Mouse (Mus musculus) midbrain, embryonic 10.5 days (tissue): ENCODE measurements around the gene Camta1. TPM values are rescaled to one million over a fixed set of nuclear protein-coding genes. Genes with fewer than 3 reads are reported as not detected.

Experiments
- DNase-seq: peaks from one replicate; pipeline ENCODE4 v3.0.0-alpha.2; 2017; ENCODE audit warnings: low spot score
- H3K27ac ChIP-seq: fragments of 300-500 bp; sonication (generic); replicated peaks from 2 replicates; pipeline ENCODE4 v1.5.1; 2016; ENCODE audit warnings: mild to moderate bottlenecking
- H3K27me3 ChIP-seq: fragments of 300-500 bp; sonication (generic); 2 replicates; pipeline ENCODE4 v1.6.1; 2016; ENCODE audit warnings: low read depth, mild to moderate bottlenecking; ENCODE audit not compliant: poor library complexity, severe bottlenecking
- H3K36me3 ChIP-seq: fragments of 300-500 bp; sonication (generic); 2 replicates; pipeline ENCODE4 v1.6.1; 2016; ENCODE audit warnings: mild to moderate bottlenecking, moderate library complexity
- H3K4me1 ChIP-seq: fragments of 300-500 bp; sonication (generic); 2 replicates; pipeline ENCODE4 v1.6.1; 2016
- H3K4me3 ChIP-seq: fragments of 300-500 bp; sonication (generic); 2 replicates; pipeline ENCODE4 v1.5.1; 2016; ENCODE audit warnings: mild to moderate bottlenecking, moderate library complexity
- H3K9me3 ChIP-seq: fragments of 300-500 bp; sonication (generic); replicated peaks from 2 replicates; pipeline ENCODE4 v1.6.1; 2016; ENCODE audit warnings: mild to moderate bottlenecking
- WGBS: fragments of 180-500 bp; shearing (Covaris S2); methylation state at CpG from one replicate; pipeline ENCODE4 v1.1.7; 2016; 5-methylcytosine and 5-hydroxymethylcytosine counted together
- polyA plus RNA-seq: library from polyadenylated mRNA; unstranded; fragments of >200 nt; fragmentation: Nextera tagmentation; extraction: Ambion mirVana; gene quantifications from 2 replicates; pipeline ENCODE4 v1.2.1, GENCODE M21; 2016

Gene Camta1
- polyA plus RNA-seq, 1 experiment from 2014 or later = 137 TPM

GRCm38 (mm10) chr4:151684596-151684995 is 177.1 kb downstream of the Camta1 start:
- no peaks in the 10 kb centered on the region for H3K9me3 ChIP-seq
- no peaks in the 10 kb centered on the region for H3K4me1 ChIP-seq
- H3K27me3 ChIP-seq = no peaks in the 10 kb centered on the region
- no peaks in the 10 kb centered on the region for H3K36me3 ChIP-seq
- no peak overlapping the region for H3K27ac ChIP-seq
- WGBS = 89% methylated on average over 7 of the region's 7 CpGs
- no peak overlapping the region for H3K4me3 ChIP-seq
- DNase-seq = no peak

- Histone ChIP-seq H3K9me3 (0 out of 2 replicates have a peak, but pooled peaks cover 6% of the 10 kb centered on the region), H3K27ac (no peak overlapping the region), H3K4me3 (no peak overlapping the region), H3K36me3 (no peaks in the 10 kb centered on the region), H3K4me1 (no peaks in the 10 kb centered on the region), H3K27me3 (no peaks in the 10 kb centered on the region)
- WGBS = 82% methylated on average over 12 of the region's 12 CpGs
- no peak for DNase-seq
Observed at GRCm38 (mm10) chr4:151682831-151683488, 178.7 kb downstream of the Camta1 start.

- Histone ChIP-seq H3K4me3 (no peak overlapping the region), H3K27ac (peak overlapping the region; percentile 57), H3K9me3 (no peaks in the 10 kb centered on the region), H3K4me1 (peaks cover 16% of the 10 kb centered on the region), H3K36me3 (no peaks in the 10 kb centered on the region), H3K27me3 (no peaks in the 10 kb centered on the region)
- WGBS = 85% methylated on average over 13 of the region's 13 CpGs
- no peak for DNase-seq
Observed at GRCm38 (mm10) chr4:151672452-151672851, 189.2 kb downstream of the Camta1 start.

GRCm38 (mm10) chr4:151666411-151666901 is 195.2 kb downstream of the Camta1 start:
- no peaks in the 10 kb centered on the region for H3K9me3 ChIP-seq
- no peaks in the 10 kb centered on the region for H3K27me3 ChIP-seq
- H3K27ac ChIP-seq = 0 out of 2 replicates have a peak overlapping the region, but pooled peaks have one; percentile 9
- peaks cover 9% of the 10 kb centered on the region for H3K4me1 ChIP-seq
- WGBS = 78% methylated on average over 12 of the region's 12 CpGs
- no peak for DNase-seq
- H3K4me3 ChIP-seq = no peak overlapping the region
- H3K36me3 ChIP-seq = no peaks in the 10 kb centered on the region

- Histone ChIP-seq H3K27me3 (no peaks in the 10 kb centered on the region), H3K4me1 (peaks cover 11% of the 10 kb centered on the region), H3K9me3 (no peaks in the 10 kb centered on the region), H3K36me3 (no peaks in the 10 kb centered on the region), H3K27ac (0 out of 2 replicates have a peak overlapping the region, but pooled peaks have one; percentile 20), H3K4me3 (no peak overlapping the region)
- 75% methylated on average over 9 of the region's 9 CpGs for WGBS
- no peak for DNase-seq
Observed at GRCm38 (mm10) chr4:151661486-151661885, 200.2 kb downstream of the Camta1 start.

- H3K27me3 ChIP-seq = no peaks in the 10 kb centered on the region
- no peak overlapping the region for H3K27ac ChIP-seq
- no peak for DNase-seq
- H3K9me3 ChIP-seq = no peaks in the 10 kb centered on the region
- H3K4me1 ChIP-seq = peaks cover 14% of the 10 kb centered on the region
- no peaks in the 10 kb centered on the region for H3K36me3 ChIP-seq
- H3K4me3 ChIP-seq = no peak overlapping the region
- 78% methylated on average over 10 of the region's 10 CpGs for WGBS
Observed at GRCm38 (mm10) chr4:151656427-151656826, 205.2 kb downstream of the Camta1 start.

DNA sequence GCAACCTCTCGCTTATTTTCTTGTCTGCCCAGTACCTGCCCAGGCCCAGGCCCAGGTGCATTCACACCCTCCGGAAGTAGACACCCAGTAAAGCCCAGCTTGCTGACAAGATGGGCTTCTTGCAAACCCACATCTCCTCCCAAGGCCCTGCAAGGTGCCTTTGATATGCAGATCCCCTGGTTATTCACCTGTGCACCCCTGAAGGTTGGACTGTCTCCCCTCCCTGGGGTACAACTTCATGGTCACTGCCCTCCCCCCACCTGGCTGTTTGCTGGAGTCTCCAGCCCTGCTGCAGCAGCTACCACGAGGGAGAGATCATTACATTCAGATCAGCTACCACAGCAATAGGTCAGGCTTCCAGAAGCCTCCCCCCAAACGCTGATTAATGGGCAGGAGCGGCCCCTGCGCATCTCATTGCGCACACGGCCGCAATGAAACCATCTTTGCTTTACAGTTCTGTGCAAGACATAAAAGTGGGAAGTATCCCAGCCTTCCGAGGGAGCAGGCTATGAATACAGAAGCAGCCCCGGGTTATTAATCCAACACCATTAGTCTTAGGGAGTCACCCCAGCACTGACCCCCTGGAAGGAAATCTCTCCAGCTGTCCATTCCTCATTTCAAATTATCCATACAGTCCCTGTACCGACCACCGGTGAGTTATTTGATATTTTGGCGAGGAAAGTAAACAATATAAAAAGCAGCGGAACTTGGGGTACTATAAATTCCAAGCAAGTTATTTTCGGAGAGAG is 205.9 kb downstream of the Camta1 start:
- Histone ChIP-seq H3K27ac (peak overlapping the region; percentile 38), H3K9me3 (no peaks in the 10 kb centered on the region), H3K27me3 (no peaks in the 10 kb centered on the region), H3K4me3 (no peak overlapping the region), H3K4me1 (peaks cover 11% of the 10 kb centered on the region; the same call in 1 of the 2 replicates), H3K36me3 (no peaks in the 10 kb centered on the region)
- 69% methylated on average over 16 of the region's 16 CpGs for WGBS
- DNase-seq = no peak

- Histone ChIP-seq H3K27ac (peak overlapping the region; percentile 38), H3K27me3 (no peaks in the 10 kb centered on the region), H3K9me3 (no peaks in the 10 kb centered on the region), H3K36me3 (no peaks in the 10 kb centered on the region), H3K4me1 (peaks cover 11% of the 10 kb centered on the region; the same call in 1 of the 2 replicates), H3K4me3 (no peak overlapping the region)
- DNase-seq = no peak
- 73% methylated on average over 4 of the region's 4 CpGs for WGBS
Observed at GRCm38 (mm10) chr4:151655227-151655626, 206.4 kb downstream of the Camta1 start.

DNA sequence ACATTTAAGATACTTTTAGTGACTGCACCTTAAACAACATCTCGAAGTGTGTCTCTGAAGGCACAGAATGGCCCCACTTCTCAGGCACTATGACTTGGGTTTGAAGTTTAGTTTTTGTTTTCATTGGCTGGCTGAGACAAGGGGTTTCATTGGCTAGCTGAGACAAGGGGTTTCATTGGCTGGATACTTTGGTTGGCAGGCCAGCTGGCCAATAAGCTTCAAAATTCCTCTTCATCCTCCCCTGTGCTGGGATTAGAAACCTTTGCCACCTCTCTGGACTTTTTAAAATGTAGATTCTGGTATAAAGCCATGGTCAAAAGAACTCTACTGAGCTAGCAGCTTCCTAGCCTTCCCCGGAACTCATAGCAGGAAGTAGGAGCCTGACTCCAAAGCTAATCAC is 219.3 kb downstream of the Camta1 start:
- Histone ChIP-seq H3K4me1 (peaks cover 6% of the 10 kb centered on the region), H3K27me3 (no peaks in the 10 kb centered on the region), H3K4me3 (no peak overlapping the region), H3K36me3 (no peaks in the 10 kb centered on the region), H3K9me3 (no peaks in the 10 kb centered on the region), H3K27ac (no peak overlapping the region)
- no peak for DNase-seq
- 87% methylated on average over 2 of the region's 2 CpGs for WGBS

DNA sequence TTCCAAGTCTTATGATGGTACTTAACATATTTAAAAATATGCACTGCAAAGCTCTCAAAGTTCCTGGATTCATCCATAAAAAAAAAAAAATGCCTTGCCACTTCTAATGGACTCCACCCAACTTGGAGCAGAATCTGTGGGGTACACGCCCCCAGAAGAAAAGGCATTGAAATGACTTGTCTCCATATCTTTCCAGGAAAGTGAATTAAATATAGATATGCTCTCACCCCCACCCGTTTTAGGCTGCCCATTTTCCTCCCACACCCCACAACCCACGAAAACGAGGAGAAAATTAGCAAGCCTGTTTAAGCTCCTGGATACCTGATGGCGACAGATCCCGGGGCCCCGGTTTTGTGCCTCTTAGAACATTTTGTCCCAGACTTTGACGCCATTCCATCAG is 220.7 kb downstream of the Camta1 start:
- H3K4me1 ChIP-seq = peaks cover 14% of the 10 kb centered on the region
- no peaks in the 10 kb centered on the region for H3K36me3 ChIP-seq
- 84% methylated on average over 8 of the region's 8 CpGs for WGBS
- no peaks in the 10 kb centered on the region for H3K9me3 ChIP-seq
- DNase-seq = no peak
- no peak overlapping the region for H3K4me3 ChIP-seq
- H3K27ac ChIP-seq = no peak overlapping the region
- no peaks in the 10 kb centered on the region for H3K27me3 ChIP-seq

- DNase-seq = no peak
- Histone ChIP-seq H3K27ac (no peak overlapping the region), H3K4me1 (peaks cover 23% of the 10 kb centered on the region), H3K9me3 (no peaks in the 10 kb centered on the region), H3K27me3 (no peaks in the 10 kb centered on the region), H3K36me3 (no peaks in the 10 kb centered on the region), H3K4me3 (no peak overlapping the region)
- 32% methylated on average over 9 of the region's 9 CpGs for WGBS
Observed at GRCm38 (mm10) chr4:151638941-151639340, 222.7 kb downstream of the Camta1 start.

DNA sequence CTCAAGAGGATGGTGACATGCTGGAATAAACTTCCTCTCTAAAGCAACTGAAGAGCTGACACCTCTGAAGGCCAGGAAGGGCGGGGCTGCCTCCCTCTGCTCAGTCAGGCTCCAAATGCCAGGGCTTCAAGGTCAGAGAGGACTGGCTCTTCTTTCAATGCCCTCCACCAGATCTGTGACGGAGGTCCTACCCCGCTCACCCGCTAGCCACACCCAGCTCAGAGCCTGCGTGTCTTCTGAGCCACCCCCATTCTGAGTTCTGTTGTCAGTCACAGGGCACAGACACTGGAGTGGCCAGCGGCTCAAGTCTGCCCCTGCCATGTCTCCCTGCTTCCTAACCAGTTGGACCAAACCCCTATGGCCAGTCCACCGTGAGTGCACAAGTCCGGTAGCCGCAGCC is 224.3 kb downstream of the Camta1 start:
- Histone ChIP-seq H3K27me3 (no peaks in the 10 kb centered on the region), H3K27ac (no peak overlapping the region), H3K4me1 (peaks cover 23% of the 10 kb centered on the region), H3K9me3 (no peaks in the 10 kb centered on the region), H3K36me3 (no peaks in the 10 kb centered on the region), H3K4me3 (no peak overlapping the region)
- 63% methylated on average over 9 of the region's 9 CpGs for WGBS
- no peak for DNase-seq

- DNase-seq = no peak
- Histone ChIP-seq H3K9me3 (no peaks in the 10 kb centered on the region), H3K4me1 (peaks cover 41% of the 10 kb centered on the region), H3K27ac (no peak overlapping the region), H3K4me3 (no peak overlapping the region), H3K27me3 (no peaks in the 10 kb centered on the region), H3K36me3 (no peaks in the 10 kb centered on the region)
- 69% methylated on average over 6 of the region's 6 CpGs for WGBS
Observed at GRCm38 (mm10) chr4:151634771-151635170, 226.9 kb downstream of the Camta1 start.
